Mouse (Mus musculus): ENCODE results near the gene Trim75. TPM values are rescaled to one million over a fixed set of nuclear protein-coding genes. Genes with fewer than 3 reads are reported as not detected.

Trim75 gene
- not detected in 2 replicates for polyA plus RNA-seq (2015; fragmentation: Nextera tagmentation; extraction: Ambion mirVana)

GRCm38 (mm10) chr8:64987731-64988130 is at the start of gene Trim75:
Gene Trim75, minus strand, starts transcription at chr8:64987831.
- no peak within 1 kb of the TSS for H3K4me2 ChIP-seq (ENCODE audit: low read depth, low read length)
- H3K4me3 ChIP-seq (replicated peaks; ENCODE audit: low read length): no peak within 1 kb of the TSS
- H3K4me1 ChIP-seq (ENCODE audit: control insufficient read depth, insufficient read depth, low read length): no peaks in the 10 kb centered on the region
- 74% methylated on average over 4 of the region's 4 CpGs for WGBS
- no peak within 1 kb of the TSS for H3K27ac ChIP-seq (ENCODE audit: low read length)
- no peak for ATAC-seq (ENCODE audit: insufficient read depth, low FRiP score)
- H3K9me3 ChIP-seq (replicated peaks; ENCODE audit: control insufficient read depth, low read length): no peaks in the 10 kb centered on the region
- no peaks in the 10 kb centered on the region for H3K27me3 ChIP-seq (ENCODE audit: control insufficient read depth, insufficient read depth, low read length)
- no peak within 1 kb of the TSS for H3K9ac ChIP-seq (ENCODE audit: low read length)
- H3K36me3 ChIP-seq (ENCODE audit: control insufficient read depth, insufficient read depth, low read length): no peaks in the 10 kb centered on the region

GRCm38 (mm10) chr8:65037117-65037533 is 49.5 kb upstream of the Trim75 start, which contains the start of gene Apela:
Gene Apela, minus strand, starts transcription at chr8:65037336.
- ATAC-seq (ENCODE audit: insufficient read depth, low FRiP score): peak; percentile 89
- Histone ChIP-seq H3K27ac (ENCODE audit: low read length) (peak within 1 kb of the TSS; percentile 28; the same call in 1 of the 2 replicates), H3K4me2 (ENCODE audit: low read depth, low read length) (peak within 1 kb of the TSS; percentile 55), H3K9ac (ENCODE audit: low read length) (no peak within 1 kb of the TSS), H3K4me3 (replicated peaks; ENCODE audit: low read length) (peak within 1 kb of the TSS; percentile 28), H3K36me3 (ENCODE audit: control insufficient read depth, insufficient read depth, low read length) (no peaks in the 10 kb centered on the region), H3K9me3 (replicated peaks; ENCODE audit: control insufficient read depth, low read length) (no peaks in the 10 kb centered on the region), H3K4me1 (ENCODE audit: control insufficient read depth, insufficient read depth, low read length) (peaks cover 9% of the 10 kb centered on the region), H3K27me3 (ENCODE audit: control insufficient read depth, insufficient read depth, low read length) (no peaks in the 10 kb centered on the region)
- WGBS: 1% methylated on average over 8 of the region's 8 CpGs

GRCm38 (mm10) chr8:65034136-65034535 is 46.5 kb upstream of the Trim75 start:
- Histone ChIP-seq H3K4me1 (ENCODE audit: control insufficient read depth, insufficient read depth, low read length) (peaks cover 9% of the 10 kb centered on the region), H3K4me2 (ENCODE audit: low read depth, low read length) (no peak overlapping the region), H3K4me3 (replicated peaks; ENCODE audit: low read length) (no peak overlapping the region), H3K27ac (ENCODE audit: low read length) (no peak overlapping the region), H3K9me3 (replicated peaks; ENCODE audit: control insufficient read depth, low read length) (no peaks in the 10 kb centered on the region), H3K27me3 (ENCODE audit: control insufficient read depth, insufficient read depth, low read length) (no peaks in the 10 kb centered on the region), H3K9ac (ENCODE audit: low read length) (no peak overlapping the region), H3K36me3 (ENCODE audit: control insufficient read depth, insufficient read depth, low read length) (no peaks in the 10 kb centered on the region)
- 37% methylated on average over 2 of the region's 2 CpGs for WGBS
- ATAC-seq (ENCODE audit: insufficient read depth, low FRiP score): no peak

- Histone ChIP-seq H3K9me3 (replicated peaks; ENCODE audit: control insufficient read depth, low read length) (no peaks in the 10 kb centered on the region), H3K36me3 (ENCODE audit: control insufficient read depth, insufficient read depth, low read length) (no peaks in the 10 kb centered on the region), H3K4me3 (replicated peaks; ENCODE audit: low read length) (no peak overlapping the region), H3K27me3 (ENCODE audit: control insufficient read depth, insufficient read depth, low read length) (no peaks in the 10 kb centered on the region), H3K9ac (ENCODE audit: low read length) (no peak overlapping the region), H3K4me2 (ENCODE audit: low read depth, low read length) (no peak overlapping the region), H3K4me1 (ENCODE audit: control insufficient read depth, insufficient read depth, low read length) (peaks cover 9% of the 10 kb centered on the region), H3K27ac (ENCODE audit: low read length) (no peak overlapping the region)
- no peak for ATAC-seq (ENCODE audit: insufficient read depth, low FRiP score)
- WGBS: 64% methylated on average over 13 of the region's 13 CpGs
Observed at GRCm38 (mm10) chr8:65033056-65033455, 45.4 kb upstream of the Trim75 start.

- no peaks in the 10 kb centered on the region for H3K36me3 ChIP-seq (ENCODE audit: control insufficient read depth, insufficient read depth, low read length)
- H3K27ac ChIP-seq (ENCODE audit: low read length): no peak overlapping the region
- H3K4me2 ChIP-seq (ENCODE audit: low read depth, low read length): no peak overlapping the region
- H3K27me3 ChIP-seq (ENCODE audit: control insufficient read depth, insufficient read depth, low read length): no peaks in the 10 kb centered on the region
- no peak overlapping the region for H3K9ac ChIP-seq (ENCODE audit: low read length)
- no peaks in the 10 kb centered on the region for H3K9me3 ChIP-seq (replicated peaks; ENCODE audit: control insufficient read depth, low read length)
- 82% methylated on average over 1 of the region's 1 CpGs for WGBS
- ATAC-seq (ENCODE audit: insufficient read depth, low FRiP score): no peak
- H3K4me1 ChIP-seq (ENCODE audit: control insufficient read depth, insufficient read depth, low read length): peaks cover 9% of the 10 kb centered on the region
- no peak overlapping the region for H3K4me3 ChIP-seq (replicated peaks; ENCODE audit: low read length)
Observed at GRCm38 (mm10) chr8:65032107-65032506, 44.5 kb upstream of the Trim75 start.

- Histone ChIP-seq H3K4me3 (replicated peaks; ENCODE audit: low read length) (no peak overlapping the region), H3K4me1 (ENCODE audit: control insufficient read depth, insufficient read depth, low read length) (peaks cover 9% of the 10 kb centered on the region)
- 71% methylated on average over 4 of the region's 4 CpGs for WGBS
Observed at GRCm38 (mm10) chr8:65030735-65031485, 43.3 kb upstream of the Trim75 start.

GRCm38 (mm10) chr8:65029776-65030175 is 42.1 kb upstream of the Trim75 start:
- ATAC-seq (ENCODE audit: insufficient read depth, low FRiP score): no peak
- H3K36me3 ChIP-seq (ENCODE audit: control insufficient read depth, insufficient read depth, low read length): no peaks in the 10 kb centered on the region
- H3K9me3 ChIP-seq (replicated peaks; ENCODE audit: control insufficient read depth, low read length): no peaks in the 10 kb centered on the region
- peaks cover 6% of the 10 kb centered on the region for H3K4me1 ChIP-seq (ENCODE audit: control insufficient read depth, insufficient read depth, low read length)
- H3K27me3 ChIP-seq (ENCODE audit: control insufficient read depth, insufficient read depth, low read length): no peaks in the 10 kb centered on the region
- H3K9ac ChIP-seq (ENCODE audit: low read length): no peak overlapping the region
- H3K27ac ChIP-seq (ENCODE audit: low read length): no peak overlapping the region
- no peak overlapping the region for H3K4me3 ChIP-seq (replicated peaks; ENCODE audit: low read length)
- WGBS: 86% methylated on average over 4 of the region's 4 CpGs
- H3K4me2 ChIP-seq (ENCODE audit: low read depth, low read length): no peak overlapping the region

More at GRCm38 (mm10) chr8:65030735-65031485, 43.3 kb upstream of the Trim75 start:
- ATAC-seq (ENCODE audit: insufficient read depth, low FRiP score): no peak
- Histone ChIP-seq H3K9me3 (replicated peaks; ENCODE audit: control insufficient read depth, low read length) (no peaks in the 10 kb centered on the region), H3K36me3 (ENCODE audit: control insufficient read depth, insufficient read depth, low read length) (no peaks in the 10 kb centered on the region), H3K27me3 (ENCODE audit: control insufficient read depth, insufficient read depth, low read length) (no peaks in the 10 kb centered on the region), H3K4me2 (ENCODE audit: low read depth, low read length) (no peak overlapping the region), H3K9ac (ENCODE audit: low read length) (no peak overlapping the region), H3K27ac (ENCODE audit: low read length) (no peak overlapping the region)

GRCm38 (mm10) chr8:65028959-65029686 is 41.5 kb upstream of the Trim75 start:
- Histone ChIP-seq H3K4me2 (ENCODE audit: low read depth, low read length) (no peak overlapping the region), H3K4me3 (replicated peaks; ENCODE audit: low read length) (no peak overlapping the region), H3K9ac (ENCODE audit: low read length) (no peak overlapping the region), H3K4me1 (ENCODE audit: control insufficient read depth, insufficient read depth, low read length) (peaks cover 3% of the 10 kb centered on the region), H3K27ac (ENCODE audit: low read length) (no peak overlapping the region), H3K36me3 (ENCODE audit: control insufficient read depth, insufficient read depth, low read length) (no peaks in the 10 kb centered on the region), H3K27me3 (ENCODE audit: control insufficient read depth, insufficient read depth, low read length) (no peaks in the 10 kb centered on the region), H3K9me3 (replicated peaks; ENCODE audit: control insufficient read depth, low read length) (no peaks in the 10 kb centered on the region)
- ATAC-seq (ENCODE audit: insufficient read depth, low FRiP score): no peak
- WGBS: 81% methylated on average over 12 of the region's 12 CpGs

- Histone ChIP-seq H3K27me3 (ENCODE audit: control insufficient read depth, insufficient read depth, low read length) (no peaks in the 10 kb centered on the region), H3K9ac (ENCODE audit: low read length) (no peak overlapping the region), H3K27ac (ENCODE audit: low read length) (no peak overlapping the region), H3K9me3 (replicated peaks; ENCODE audit: control insufficient read depth, low read length) (no peaks in the 10 kb centered on the region), H3K36me3 (ENCODE audit: control insufficient read depth, insufficient read depth, low read length) (no peaks in the 10 kb centered on the region), H3K4me1 (ENCODE audit: control insufficient read depth, insufficient read depth, low read length) (no peaks in the 10 kb centered on the region), H3K4me3 (replicated peaks; ENCODE audit: low read length) (no peak overlapping the region), H3K4me2 (ENCODE audit: low read depth, low read length) (no peak overlapping the region)
- ATAC-seq (ENCODE audit: insufficient read depth, low FRiP score): no peak
- 50% methylated on average over 8 of the region's 8 CpGs for WGBS
Observed at GRCm38 (mm10) chr8:65022485-65022884, 34.9 kb upstream of the Trim75 start.

Measured in stomach, embryonic 16.5 days (tissue).